Mouse (Mus musculus) right cerebral cortex, postnatal 25 days (tissue): ENCODE measurements around the gene Rnpep.
A peak's percentile ranks its signal among the peaks of the same experiment; 100 is the strongest.

Source experiments
- DNase-seq: peaks from one replicate; pipeline ENCODE4 v3.0.0; 2022

Rnpep gene

DNA sequence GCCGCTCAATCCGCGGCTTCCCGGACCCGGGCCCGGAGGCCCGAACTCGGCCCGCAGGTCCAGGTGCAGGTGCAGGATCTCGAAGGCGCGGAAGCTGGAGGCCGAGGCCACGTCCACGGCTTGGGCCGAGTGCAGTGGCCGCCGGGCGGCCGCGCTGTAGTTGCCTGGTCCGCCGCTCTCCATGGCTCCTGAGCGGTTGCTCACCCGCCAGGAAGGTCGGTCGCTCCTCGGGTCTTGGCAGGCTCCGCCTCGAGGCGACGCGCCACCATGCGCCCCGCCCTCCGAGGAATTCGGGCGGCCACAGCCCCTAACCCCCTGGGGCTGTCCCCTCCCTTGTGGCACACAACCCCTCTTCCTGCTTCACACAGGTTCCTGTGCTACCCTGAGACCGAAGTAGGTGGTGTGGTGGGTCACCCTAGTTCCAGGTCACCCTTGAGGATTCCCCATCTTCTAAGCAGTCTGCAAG is at the start of gene Rnpep:
Gene Rnpep, minus strand, starts transcription at position 259 of the 466 bp plus-strand sequence.
- peak; percentile 80 for DNase-seq

DNA sequence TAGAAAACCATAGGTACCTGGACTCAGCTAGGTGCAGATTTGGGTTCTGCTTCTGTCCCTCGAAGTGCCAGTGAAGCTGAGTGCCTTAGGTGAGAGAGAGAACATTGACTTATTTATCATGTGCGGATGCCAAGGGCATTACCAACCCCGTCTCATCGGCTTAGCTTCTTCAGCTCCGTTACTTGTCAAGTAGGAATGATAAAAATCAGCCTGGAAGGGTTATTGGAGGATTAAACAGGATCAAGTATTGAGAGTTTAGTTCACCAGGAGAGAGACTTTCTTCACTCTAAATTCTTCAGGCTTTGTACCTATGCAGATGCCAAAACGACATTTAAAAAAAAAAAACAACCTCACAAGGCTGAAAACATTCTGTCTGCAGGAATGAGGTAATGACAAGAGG is 46.7 kb upstream of the Rnpep start:
- no peak for DNase-seq

DNA sequence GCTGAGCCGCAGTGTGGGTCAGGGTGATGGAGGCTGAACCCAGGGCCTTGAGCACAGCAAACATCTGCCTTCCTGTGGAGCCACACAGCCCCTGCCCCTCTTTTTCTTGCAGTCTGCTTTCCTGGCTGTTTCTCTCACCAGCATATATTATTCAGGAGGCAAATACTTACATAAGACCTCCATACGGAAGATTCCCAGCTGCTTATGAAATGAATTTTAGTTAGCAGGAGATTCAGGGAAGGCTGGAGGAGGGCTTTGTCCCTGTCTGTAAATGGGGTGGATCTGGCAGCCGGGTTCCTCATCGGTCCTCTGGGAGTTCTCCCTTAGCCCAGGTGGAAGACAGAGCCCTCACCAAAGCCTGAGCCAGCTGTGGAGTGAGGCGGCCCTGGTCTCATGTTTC is 44.5 kb upstream of the Rnpep start:
- DNase-seq = peak; percentile 13

DNA sequence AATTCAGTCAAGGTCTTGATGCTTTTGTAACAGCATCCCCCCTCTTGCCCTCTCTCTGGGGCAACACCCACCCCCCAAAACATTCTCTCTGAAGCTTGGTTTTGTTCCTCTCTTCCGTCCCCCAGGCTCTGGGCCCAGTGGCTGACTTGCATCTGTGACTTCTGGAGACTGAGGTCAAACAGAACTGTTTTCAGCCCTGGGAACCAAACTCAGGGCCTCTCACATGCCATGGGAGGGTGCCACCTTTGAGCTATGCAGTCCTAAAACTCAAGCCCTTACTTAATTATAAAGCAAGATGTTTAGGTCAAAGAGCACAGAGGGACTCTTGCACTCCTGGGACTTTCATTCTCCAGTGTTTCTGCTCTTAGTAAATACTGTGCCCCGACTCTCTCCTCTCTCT is 42.0 kb upstream of the Rnpep start:
- no peak for DNase-seq

GRCm38 (mm10) chr1:135324571-135324970 is 40.7 kb upstream of the Rnpep start, which contains the start of gene Lmod1:
Lmod1 (plus strand) TSS chr1:135324807.
- no peak for DNase-seq

DNA sequence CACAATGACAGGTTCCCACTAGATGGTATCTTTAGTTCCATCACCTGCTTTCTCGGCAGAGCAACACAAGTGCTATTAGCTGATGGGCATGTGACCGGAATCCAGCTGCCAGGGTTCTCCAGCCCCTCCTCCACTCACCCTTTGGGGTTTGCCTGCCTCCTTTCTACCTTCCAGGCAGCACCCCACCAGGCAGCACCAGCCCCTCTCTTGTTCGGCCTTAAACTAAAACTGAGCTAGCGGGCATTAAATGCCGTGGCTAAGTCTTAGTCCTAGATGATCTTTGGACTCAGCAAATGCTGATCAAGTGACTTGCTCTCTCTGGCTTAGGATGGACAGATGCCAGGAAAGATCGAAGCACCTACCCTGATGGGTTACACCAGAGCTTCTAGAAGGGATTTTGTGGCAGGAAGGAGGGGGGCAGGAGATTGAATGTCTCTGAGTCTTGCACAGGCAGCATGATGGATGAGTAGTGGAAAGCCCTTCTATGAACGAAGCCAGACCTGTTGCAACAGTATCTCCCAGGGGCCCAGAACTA is 39.5 kb upstream of the Rnpep start:
- DNase-seq = no peak

DNA sequence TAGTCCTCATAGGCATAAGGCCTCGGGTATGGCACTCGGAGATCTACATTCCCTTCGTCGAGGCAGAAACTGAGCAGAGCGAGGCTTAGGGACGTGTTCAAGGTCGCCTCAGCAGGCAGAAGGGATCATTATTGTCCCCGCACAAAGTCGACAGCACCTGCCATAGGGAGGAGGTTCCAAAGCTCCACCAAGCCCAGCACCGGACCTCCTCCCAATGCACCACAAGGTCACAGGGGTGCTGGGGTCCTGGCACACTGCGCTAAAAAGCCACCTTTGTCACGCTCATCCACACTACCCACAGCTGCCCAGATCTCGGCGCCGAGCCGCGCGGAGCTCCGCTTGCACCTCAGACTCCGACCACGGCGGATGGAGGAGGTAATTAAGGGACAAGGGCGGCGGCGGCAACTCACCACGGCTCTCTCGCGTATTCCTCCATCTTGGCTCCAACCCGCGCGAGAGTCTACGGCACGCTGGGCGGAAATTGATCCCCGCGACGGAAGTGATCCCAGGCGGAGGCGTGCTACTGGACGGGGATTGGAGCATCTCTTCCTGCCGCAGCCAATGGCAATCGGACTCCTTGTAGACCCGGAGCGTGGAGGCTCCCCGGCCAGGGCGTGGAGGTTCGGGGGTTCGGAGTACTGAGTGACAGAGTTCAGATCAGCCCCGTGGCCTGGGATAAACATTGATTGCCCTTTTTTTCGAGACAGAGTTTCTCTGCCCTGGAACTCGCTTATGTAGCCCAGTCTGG is 29.6 kb upstream of the Rnpep start, which contains the start of gene Timm17a:
Gene Timm17a, minus strand, starts transcription at position 495 of the 748 bp plus-strand sequence.
- peak; percentile 93 for DNase-seq

GRCm38 (mm10) chr1:135312201-135312600 is 28.3 kb upstream of the Rnpep start:
- DNase-seq = no peak

DNA sequence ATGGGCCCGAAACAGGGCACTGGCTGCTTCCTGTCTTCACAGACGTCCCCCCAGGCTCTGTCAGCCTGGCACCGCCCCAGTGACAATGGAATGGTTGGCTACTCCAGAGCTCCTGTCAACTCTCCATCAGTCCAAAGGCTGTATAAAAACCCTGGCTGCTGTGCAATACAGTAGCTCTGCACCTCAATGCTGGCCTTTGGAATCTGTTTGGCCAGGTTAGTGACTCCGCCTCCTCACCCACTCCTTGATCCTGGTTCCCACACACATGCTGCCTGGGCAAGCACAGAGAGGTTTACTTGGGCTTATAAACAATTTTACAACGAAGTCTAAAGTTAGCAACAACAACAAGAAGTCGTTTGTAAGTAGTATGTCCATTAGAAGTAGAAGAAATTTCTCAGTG is 27.5 kb upstream of the Rnpep start:
- DNase-seq = no peak

- no peak for DNase-seq
Measured at GRCm38 (mm10) chr1:135290908-135291307, 7.0 kb upstream of the Rnpep start.

DNA sequence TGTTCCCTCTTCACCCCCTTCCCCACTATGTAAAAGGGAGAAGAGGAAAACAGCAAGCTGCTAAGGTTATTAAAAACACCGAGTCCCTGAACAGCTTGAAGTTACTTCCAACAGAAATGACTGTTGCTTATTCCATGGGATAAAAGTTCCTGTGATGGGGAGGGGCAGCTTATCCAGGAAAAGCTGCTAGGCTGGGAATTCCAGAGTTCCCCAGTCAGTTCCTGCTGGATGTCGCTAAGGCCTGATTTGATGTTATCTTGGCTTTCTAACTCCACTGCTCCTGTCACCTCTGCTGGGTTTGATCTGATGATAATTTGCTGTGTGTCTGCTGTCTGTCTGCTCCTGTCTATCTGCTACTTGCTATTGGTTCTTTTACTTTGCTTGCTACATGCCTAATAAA is 2.4 kb upstream of the Rnpep start:
- DNase-seq = no peak

GRCm38 (mm10) chr1:135283287-135283825 is 528 bp downstream of the Rnpep start:
- peak; percentile 75 for DNase-seq

DNA sequence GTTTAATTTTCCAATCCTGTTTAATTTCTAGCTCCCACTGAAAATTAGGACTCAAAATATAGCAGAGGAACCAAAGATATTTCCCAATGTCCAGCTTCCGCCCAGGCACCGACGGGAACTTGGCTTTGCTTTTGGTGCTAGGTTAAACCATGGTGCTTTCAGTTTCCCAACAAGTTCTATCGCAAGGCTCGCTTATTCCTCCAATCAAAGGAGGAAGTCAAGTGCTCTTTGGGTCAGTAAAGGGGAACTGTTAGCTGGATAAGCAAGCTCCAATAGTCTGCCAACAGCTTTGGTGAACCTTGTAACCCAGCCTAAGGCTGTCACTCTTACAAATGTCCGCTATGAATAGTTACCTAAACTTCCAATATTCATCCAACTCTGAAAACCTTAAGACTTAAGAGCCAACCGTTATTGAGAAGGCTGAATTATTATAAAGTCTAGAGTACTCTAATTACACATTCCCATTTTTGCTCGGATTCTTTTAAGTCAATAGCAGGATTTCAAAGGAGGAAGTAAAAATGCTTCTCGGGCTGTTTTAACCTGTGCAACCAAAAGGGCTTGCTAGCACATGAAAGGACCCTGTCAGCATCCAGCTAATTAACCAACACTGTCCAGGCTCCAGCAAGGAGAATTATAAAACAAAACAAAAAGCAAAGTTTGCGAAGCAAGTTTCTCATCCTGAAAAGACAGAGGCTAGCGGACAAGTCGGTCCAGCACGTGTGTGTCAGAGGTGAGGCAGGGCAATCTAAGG is 1.2 kb downstream of the Rnpep start:
- no peak for DNase-seq

- no peak for DNase-seq
Measured at GRCm38 (mm10) chr1:135281841-135282240, 2.0 kb downstream of the Rnpep start.

- peak; percentile 48 for DNase-seq
Measured at GRCm38 (mm10) chr1:135280646-135281045, 3.2 kb downstream of the Rnpep start.

DNA sequence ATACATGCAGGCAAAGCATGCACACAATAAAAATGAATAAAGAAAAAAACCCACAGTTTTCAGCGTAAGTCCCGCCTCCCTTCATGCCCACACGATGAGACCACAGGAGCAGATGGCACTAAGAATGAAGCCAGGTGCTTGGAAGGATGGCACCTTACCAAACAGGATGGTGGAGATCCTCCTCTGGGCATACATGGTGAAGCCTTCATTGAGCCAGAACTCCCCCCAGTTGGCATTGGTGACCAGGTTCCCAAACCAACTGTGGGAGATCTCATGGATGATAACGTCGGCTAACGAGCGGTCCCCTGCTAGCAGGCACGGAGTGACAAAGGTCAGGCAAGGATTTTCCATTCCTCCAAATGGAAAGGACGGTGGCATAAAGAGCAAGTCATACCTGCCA is 12.5 kb downstream of the Rnpep start:
- no peak for DNase-seq

DNA sequence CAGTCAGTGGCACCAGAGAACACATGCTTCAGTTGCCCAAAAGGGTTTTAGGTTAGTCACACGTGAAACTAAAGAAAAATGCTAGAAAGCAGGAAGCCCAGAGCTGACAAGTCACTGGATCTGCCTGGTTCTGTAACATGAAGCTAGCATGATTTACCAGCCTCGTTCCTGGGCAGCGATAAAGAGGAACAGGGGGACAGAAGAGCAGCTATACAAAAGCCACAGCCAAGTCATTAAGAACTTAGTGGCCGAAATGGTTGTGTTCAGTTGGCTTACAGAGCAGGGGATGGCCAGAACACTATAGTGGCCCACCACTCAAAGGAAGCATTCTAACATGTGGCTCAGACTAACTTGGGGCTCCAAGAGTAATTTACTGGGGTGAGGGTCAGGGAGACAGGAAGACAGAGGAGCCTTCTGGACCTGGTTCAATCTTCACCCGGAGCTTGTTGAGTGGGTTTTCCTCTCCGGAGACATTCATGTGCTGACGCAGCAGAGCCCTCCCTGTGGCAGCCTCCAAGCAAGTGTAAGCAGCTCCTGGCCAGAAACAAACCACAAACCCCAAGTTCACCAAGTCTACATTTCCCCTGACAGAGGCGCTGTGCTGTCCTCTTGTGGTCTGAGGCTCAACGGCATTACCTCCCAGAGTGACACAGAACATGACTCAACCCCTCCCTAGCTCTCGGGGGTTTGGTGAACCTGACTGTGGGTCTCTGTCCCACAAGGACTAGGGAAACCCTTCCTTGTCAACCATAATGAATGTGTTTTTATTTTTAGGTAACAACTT is 16.0 kb downstream of the Rnpep start:
- DNase-seq = no peak

DNA sequence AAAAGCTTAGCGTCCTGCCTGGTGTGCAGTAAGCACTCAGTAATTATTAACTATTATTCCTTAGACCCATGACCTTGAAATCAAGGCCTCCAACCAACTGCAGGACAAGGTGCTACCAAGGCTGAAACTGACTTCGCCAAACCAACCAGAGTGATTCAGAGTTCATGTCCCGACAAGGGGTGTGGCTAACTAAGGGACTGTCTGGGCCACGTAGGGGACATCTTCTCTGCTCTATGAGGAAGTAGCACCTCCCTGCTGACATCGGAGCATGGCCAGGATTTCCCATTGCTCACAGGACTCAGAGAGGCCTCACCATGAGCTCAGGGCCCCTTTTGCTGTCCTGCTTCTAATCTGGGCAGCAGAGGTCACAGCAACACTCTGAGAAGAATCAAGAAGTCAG is 18.1 kb downstream of the Rnpep start:
- DNase-seq = no peak

GRCm38 (mm10) chr1:135263316-135263715 is 20.6 kb downstream of the Rnpep start:
- no peak for DNase-seq

GRCm38 (mm10) chr1:135262329-135262728 is 21.6 kb downstream of the Rnpep start:
- DNase-seq = no peak

DNA sequence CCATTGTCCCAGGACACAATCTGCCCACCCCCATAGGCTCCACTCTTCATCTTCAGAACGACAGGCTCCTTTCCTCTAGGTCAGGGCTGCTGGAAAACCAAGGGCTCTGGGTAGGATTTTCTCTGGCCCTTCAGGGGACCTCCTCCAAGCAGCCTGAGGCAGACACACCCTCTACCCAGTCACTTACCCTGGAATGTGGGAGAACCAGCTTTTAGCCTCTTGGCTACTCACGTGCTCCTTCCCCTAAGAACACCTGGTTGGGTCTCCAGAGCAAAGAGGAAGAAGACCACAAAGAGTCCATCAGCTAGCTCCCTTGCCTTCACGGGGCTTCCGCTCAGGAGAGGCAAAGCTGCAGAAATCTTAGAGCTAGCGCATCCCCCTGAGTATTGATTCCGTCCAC is 23.0 kb downstream of the Rnpep start:
- DNase-seq = no peak

DNA sequence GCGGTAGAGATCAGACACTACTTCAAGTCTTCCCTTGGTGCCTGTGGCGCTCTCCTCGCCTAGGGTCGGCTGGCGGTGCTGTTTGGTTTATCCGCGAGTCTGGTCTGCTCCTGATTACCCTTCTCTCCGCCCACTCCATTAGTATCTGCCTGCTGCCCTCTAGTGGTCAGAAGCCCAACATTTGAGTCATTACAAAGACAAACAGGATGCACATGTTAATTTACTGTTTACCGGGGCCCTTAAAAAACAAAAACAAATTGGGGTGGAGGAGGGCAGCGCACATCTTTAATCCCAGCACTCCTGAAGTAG is 24.8 kb downstream of the Rnpep start:
- DNase-seq = peak; percentile 36
